Mouse (Mus musculus) spleen, postnatal 36 days (tissue): ENCODE measurements around the gene Gtf2h1.
A peak's percentile ranks its signal among the peaks of the same experiment; 100 is the strongest.
"Not testable (repeated sequence)": the region's sequence is repeated elsewhere in the genome, so short reads cannot be mapped to it uniquely, and the experiment has no call there.

ENCODE experiments used
- DNase-seq, 2 experiments: peaks; one replicate each; pipeline ENCODE4 v3.0.0; 2022; ENCODE audit warnings: low spot score in 2 of 2, mixed read lengths in 1 of 2

The Gtf2h1 gene

DNA sequence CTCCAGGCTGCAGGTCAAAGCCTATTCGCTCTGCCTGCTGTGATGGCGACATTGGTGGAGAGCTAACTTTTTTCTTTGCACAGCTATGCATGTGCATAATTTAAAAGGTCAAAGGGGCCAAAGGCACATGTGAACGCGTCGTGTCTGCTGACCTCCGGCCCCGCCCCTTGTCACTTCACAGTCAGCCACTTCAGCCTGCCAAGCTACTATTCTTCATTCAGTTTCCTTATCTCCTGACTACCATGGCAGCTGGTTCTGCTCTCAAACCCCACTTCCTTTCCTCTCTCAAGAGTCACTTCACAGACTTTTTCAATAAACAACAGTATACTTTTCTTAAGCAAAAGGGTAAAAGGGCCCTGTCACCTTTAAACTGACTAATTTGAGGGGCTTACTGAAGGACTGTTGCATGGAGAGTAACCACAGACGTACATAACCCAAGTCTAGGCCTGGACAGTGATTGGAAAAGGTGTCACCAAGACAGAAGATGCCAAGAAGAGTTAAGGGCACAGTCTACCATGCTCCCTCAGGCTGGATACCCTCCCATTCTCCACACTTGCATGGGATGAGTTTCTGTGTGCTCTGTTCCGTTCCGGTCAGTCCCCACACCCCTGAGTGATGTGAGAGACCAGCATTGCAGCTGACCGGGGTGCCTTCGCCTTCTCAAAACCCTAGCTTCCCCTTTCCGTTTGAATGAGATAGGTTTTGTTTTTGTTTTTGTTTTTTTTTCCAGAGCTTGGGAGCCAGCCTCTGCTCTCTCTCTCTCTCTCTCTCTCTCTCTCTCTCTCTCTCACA is 35.1 kb downstream of the Gtf2h1 start:
- DNase-seq, result peak; percentile 37 to 50

DNA sequence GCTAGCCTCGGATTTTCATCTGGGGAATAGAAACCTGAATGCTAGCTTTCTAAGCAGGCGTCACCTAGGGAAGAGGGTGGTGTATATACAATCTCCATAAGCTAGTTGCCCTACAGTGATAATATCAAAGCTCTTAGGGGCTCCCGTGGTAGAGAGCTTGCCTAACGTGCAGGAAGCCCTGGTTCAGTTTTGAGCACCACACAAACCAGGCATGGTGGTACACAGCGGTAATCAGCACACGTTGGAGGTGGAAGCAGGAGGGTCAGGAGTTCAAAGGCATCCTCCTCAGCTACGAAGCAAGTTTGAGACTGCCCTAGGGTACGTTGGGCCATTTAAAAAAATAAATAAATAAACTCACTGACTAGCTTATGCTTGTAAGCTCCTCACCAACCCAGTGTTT is 35.8 kb downstream of the Gtf2h1 start:
- no peak for DNase-seq

DNA sequence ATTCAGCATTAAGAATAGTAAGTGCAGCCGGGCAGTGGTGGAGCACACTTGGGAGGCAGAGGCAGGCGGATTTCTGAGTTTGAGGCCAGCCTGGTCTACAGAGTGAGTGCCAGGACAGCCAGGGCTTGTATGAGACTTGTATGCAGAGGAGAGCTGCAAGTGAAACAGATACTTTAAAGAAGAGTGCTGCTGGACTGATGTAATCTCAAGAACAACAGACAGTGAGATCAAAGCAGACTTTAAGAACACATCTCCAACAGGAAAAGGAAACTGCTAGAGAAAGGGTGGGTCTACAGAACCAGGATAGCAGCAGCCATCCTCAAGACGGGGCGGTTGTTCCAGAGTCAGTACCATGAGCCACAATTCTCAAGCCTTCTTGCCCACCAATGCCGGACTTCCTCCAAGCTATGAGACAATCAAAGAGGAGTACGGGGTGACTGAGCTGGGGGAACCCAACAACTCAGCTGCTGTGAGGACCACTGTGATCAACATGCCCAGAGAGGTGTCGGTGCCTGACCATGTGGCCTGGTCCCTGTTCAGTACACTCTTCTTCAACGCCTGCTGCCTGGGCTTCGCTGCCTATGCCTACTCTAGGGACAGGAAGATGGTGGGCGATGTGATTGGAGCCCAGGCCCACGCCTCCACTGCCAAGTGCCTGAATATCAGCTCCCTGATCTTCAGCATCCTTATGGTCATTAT is 36.4 kb downstream of the Gtf2h1 start:
- DNase-seq, result not testable (repeated sequence)

DNA sequence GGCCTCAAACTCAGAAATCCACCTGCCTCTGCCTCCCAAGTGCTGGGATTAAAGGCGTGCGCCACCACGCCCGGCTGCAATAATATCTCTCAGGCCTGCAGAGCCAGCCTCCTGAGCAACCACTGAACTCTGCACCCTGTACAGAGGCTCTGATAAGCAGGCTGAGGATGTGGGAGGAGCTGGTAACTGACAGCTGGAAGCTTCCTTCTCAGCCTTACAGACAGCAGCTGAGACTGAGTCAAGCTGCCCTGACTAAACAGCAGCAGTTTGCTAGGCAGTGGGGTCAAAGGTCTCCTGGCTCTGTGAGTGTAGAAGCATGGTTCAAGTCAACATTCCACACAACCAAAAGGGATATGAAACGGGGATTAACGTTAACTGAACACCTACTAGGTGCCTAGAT is 37.4 kb downstream of the Gtf2h1 start:
- DNase-seq, result peak; percentile 61 to 62

DNA sequence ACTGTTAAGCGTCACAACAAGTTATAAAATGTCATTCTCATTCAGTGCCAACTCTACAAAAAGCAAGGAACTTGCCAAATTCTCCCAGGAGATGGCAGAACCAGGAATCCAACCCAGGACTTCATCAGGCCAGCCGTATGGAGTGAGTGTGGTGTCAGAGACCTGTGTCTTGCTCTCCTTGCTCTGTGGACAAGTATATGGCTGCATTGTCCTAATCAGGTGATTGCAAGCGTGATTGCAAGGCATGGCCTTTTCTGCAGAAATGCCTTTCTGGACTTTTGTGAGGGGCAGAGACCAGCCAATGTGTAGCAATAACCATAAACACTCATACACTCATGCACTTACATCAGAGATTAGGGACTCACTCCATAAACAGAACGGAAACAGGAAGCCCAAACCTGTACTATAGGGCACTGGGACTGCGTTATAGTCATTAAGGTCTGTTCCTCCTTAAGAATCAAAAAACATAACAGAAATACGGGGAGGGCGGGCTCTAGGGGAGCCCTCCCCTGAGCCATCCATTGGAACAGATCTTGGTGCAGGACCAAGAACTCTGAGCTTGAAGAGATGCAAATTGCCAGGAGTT is 37.9 kb downstream of the Gtf2h1 start:
- no peak for DNase-seq

DNA sequence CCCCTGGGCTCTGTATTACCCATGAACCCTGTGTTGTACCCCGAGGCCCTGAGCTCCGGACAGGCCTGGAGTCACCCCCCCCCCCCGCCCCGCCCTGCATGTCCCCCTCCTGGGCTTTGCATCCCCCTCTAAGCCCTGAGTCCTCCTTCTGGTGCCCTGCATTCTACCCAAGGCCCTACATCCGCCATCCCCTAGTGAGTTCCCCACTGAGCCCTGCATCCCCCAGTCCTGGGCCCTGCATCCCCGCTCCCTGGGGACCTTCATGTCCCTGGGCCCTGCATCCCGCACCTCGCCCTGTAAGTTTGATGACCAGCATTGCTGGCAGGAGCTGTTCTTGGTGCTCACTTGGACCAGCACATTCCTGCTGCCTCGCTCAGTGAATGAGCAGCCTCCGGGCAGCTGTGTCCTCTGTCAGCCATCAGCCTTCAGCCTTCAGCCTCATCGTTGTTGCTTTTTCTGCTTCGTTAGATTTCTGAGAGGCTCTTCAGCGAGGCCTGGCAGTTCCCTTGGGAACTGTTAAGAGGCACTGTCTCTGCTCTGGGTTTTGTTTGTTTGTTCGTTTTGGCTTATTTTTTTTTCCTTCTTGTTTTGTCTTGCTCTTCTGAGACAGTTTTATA is 39.2 kb downstream of the Gtf2h1 start:
- DNase-seq, result no peak

DNA sequence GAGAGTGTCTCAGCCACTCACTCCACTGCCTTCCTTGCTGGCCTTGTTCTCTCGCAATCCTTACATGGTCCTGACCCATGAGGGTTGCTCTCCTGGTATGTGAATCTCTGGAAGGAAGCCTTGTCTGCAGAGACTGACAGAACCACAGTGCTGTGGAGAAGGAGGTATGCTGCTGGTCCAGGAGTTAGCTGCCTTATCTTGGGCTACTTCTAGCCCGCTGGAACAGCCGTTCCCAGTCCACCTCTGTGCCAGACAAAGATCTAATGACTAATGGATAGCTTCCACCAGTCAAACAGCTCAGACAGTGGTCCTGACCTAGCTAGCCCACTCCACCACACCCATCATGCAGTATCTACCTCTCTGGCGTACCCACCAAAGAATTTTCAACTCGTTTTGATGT is 40.5 kb downstream of the Gtf2h1 start:
- no peak for DNase-seq

DNA sequence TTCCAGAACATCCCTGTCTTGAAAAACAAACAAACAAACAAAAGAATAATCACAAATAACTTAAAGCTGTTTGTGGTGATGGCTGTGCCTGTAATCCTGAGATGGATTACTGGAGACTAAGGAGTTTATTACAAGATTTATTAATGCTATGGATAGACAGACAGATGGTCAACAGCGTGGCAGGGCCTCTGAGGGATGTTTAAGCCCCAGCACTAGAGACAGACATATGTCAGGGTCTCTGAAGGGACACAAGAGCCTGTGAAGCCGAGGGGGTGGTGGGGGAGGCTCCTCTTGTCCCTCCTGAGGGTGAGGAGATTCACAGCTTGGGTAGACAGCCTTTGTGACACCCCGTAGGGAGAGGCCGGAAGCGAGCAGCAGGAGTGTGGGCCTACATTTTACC is 41.2 kb downstream of the Gtf2h1 start:
- no peak for DNase-seq

DNA sequence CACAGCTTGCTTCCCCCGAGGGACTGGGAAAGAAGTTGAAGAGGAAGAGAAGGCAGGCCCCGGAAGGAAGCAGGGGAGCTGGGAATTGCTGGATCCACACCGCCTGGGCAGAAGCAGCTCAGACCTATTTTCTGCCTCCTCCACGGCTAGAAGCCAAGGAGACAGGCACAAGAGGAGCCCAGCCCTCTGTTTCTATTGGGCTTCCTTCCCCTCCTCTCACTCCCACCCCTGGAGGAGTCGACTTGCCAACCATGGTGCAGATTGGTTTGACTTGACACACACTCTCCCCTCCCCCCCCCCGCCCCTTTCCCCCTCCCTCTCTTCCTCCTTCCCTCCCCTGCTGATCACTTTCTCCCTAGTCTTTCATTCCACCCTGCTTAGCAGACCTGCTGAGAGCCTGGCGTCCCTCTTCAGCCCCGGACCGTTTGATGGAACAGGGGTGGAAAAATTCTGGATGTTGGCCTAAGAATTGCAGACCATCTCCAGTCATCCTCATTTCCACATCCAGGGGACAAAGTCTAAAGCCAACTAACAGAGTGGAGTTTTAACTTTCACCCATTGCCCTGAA is 42.3 kb downstream of the Gtf2h1 start:
- no peak for DNase-seq

DNA sequence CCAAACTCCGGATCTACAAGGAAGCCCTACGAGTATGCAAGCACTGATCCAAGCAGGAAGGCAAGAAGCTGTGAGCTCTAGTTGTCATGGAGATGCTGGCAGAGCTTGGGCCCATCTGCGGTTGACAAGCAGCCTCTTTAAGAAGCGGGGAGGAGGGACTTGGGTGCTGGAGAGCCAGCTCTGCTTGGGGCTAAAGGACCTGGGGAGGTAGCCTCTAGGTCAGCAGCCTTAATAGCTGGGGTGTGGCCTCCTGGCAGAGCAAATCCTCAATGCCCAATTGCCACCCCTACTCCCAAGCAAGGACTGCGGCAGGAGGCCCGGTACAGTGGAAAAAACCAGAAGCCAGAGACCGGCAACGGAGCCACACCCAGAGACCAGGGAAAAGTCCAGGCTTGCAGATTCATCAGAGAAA is 43.0 kb downstream of the Gtf2h1 start:
- DNase-seq, result peak; percentile 36 to 37

DNA sequence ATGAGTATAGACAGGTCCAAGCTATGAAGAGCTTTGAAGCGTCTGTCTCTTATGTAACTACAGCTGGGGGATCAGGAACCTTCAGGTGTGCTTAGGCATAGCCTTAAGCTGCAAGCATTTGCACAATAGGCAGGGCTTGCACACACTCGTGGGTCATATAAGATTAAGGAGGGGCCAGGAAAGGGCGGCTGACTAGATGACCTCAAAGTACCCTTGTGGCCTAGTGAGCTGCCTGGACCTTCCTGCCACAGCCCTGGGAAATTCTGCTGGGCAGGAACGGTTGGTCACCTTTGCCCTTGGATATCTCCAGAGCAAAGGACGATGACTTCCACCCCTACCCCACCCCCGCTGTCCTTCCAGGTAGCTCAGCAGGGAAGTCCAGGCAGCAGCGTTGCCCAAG is 43.5 kb downstream of the Gtf2h1 start:
- no peak for DNase-seq

DNA sequence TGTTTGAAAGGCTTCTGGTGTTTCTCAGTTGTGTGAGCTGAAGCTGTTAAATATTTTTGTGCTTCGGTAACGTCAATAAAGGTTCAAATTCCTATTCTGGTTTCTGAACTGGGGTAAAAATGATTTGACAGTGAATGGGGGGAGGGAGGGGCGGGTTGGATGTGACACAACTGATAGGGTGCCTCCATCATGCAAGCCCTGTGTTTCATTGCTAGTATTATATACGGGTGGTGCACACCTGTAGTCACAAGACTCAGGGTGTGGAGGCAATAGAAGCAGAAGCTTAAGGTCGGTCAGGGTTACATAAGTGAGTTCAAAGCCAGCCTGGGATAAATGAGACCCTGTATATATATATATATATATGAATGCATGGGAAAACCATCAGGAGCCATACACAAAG is 44.0 kb downstream of the Gtf2h1 start:
- DNase-seq, result no peak

DNA sequence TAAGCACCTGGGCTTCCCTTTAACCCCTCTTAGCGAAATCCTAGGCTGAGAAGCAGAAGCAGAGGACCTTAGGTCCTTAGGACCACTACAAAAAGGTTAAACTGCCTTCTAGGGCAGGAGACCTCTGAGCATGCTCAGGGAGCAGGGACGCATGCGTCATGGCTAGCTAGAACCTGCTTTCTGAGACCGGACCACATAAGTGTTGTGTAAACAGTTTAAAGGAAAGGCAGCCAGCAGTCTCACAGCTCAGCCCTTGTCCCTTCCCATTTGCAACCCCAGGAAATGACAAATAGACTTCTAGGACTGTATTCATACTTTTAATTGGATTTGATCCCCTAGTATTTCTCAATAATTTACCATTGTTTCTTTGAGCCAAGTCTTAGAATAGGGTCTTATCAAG is 44.4 kb downstream of the Gtf2h1 start:
- DNase-seq, result no peak

DNA sequence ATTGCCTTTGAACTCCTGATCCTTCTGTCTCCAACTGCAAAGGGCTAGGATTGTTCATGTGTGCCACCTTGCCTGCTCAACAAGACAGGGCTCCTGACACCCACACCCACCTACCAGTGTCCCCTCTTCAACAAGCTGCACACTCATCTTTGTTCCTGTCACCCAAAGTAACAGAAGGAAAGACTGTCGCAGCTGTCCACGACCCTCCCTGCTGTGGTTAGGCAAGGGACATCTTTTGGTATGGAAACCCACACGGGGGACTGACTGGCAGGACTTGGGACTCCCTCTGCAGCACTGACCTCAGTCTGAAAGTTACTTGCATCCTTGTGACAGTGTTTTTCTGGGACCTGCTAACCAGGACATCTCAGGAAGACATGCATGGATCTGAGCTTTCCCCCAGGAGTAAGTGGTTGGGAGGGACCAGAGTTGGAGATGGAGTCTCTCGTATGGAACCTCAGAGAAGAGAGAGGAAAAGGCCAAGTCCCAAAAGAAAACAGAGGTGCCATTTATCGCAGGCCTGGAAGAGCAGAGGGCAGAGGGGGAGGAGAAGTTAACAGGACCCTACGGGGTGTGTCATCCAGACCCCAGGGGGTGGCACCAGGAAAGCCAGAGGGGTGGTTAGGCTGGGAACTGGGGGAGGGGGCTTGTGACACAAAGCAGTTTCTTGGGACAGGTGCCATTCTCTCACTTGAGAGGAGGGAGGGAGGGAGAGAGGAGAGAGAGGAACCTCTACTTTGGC is 45.1 kb downstream of the Gtf2h1 start, which contains the start of gene Ldha:
Ldha (plus strand) TSS at position 689 of the 739 bp plus-strand sequence.
- DNase-seq, result no peak

DNA sequence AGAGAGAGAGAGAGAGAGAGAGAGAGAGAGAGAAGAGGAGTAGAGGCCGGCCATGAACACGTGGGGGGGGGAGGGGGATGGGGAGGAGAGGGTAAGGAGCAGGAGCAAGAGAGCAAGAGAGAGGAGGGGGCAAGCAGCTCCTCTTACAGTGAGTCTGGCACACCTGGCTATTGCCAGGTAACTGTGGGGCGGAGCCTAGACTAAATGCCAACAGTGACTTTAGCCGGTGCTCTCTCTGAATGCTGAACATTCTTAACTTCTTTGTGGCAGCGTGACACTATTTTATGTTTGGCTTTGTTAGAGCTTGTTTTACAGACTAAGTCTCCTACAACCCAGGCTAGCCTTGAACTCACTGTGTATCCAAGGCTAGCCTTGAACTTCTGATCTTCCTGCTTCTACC is 46.4 kb downstream of the Gtf2h1 start:
- DNase-seq, result no peak

DNA sequence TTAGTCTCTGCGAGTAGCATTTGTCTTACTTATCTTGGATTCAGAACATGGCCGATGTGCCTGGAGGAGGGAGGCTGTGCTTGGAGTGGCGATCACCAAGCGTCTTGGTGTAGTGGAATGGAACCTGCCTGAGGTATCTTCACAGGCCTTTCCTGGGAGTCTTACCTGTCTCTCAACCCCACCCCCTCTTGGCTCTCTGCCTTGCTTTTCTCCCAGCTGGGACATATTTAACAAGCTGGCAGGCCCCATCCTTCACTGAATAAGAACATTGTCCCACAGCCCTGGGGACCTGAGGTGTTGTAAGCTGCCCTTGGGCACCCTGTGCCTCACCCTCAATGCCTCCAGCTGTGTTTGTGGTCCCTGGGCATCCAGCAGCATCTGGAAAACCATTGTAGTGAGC is 47.7 kb downstream of the Gtf2h1 start:
- no peak for DNase-seq

DNA sequence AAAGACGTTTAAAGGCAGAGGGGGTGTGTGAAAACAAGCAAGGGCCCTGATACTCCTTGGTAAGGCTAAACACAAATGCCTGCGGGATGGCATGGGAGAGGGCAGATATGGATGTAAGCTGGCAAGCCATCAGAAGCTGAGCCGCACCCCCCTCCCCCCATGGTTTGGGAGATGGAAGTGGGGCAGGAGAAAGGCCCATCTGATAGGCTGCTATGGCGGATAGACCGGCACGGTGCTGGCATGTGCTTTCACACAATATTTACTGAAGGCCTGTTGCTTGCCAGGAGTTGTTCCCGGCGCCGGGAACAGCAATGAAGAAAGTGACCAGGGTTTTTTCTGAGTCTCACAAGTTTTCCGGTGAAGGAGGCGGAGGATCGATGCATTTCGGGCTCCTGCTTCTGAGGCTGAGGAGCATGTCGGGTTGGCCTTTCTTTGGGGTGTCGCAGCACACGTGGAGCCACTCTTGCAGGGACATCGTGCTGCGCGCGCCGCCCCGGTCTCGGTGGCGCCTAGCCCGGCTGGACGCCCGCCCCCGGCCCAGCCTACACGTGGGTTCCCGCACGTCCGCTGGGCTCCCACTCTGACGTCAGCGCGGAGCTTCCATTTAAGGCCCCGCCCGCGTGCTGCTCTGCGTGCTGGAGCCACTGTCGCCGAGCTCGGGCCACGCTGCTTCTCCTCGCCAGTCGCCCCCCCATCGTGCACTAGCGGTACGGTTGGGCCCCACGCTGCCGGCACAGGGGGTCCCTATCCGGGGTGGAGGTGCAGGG is 49.5 kb downstream of the Gtf2h1 start:
- peak; percentile 90 for DNase-seq

DNA sequence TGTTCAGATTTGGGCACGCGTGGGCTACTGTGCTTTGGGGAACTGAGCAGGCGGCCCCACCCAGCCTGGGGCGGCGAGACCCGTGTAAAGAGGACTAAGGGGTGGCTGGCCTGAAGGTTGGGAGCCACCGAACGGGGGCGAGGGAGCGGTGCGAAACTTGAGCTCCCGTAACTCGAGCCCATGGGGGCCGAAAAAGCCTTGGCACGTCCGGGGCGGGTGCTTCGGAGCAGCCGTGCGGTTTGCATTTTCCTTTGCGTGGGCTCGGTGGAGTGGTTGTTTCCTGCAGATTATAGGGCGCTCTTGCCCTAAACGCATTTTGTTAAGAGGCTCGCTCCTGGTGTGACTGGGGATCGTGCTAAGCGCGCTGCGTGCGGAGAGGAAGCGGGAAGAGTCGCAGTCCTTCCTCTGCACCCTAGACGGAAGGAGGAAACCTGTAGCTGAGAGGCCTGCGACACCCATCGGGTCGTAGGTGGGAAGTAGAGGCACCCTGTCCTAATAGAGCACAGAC is 50.1 kb downstream of the Gtf2h1 start:
- peak; percentile 51 for DNase-seq

DNA sequence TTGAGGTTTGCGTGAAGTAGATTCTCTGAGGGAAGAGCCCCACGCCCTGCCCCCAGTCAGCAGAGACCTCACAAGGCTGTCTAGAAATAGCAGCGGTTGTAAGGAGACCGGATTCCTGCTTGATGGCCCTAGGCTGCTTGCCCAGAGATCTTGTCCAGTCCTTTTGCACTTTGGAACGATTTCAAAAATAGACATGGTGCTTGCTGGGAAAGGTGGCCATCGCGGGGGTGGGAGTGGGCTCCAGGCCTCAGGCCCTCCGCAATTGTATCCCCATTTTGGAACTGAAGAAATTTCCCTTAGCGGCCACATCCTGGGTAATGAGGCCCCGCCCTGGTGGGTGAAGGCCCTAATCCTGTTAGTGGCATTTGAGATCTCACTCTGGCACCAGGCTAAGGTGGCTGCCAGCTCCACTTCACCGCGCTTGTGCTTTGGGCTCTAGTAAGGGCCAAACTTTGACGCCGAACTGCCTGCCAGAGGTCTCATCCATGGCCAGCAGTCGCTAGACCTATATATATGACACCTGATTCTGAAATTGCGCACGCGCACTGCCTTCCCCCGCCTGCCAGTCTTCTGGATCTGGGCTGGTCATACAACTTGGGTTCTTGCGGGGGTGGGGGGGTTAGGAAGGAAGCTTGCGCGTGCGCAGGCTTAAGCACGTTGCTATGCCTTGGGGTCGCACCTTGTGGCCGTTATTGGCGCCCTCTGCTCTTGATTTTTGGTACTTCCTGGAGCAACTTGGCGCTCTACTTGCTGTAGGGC is 50.8 kb downstream of the Gtf2h1 start:
- DNase-seq, result peak; percentile 59 to 67

DNA sequence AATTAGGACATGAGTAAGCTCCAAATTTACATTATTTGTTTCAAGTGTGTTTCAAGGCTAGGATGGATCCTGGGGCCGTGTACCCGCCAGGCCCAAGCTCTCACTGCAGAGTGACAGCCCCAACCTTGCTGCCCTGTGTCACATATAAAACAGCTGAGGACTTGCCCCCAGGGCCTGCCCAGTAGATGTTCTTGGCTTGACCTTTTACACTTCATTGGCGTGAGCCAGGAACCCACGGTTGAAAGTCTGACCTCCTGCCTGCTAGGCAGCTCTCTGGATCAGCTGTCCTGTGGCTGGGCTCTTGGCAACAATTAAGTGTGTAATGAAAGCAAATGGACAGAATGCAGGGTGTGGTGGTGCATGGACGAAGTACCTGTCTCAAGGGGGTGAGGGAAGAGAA is 53.4 kb downstream of the Gtf2h1 start:
- no peak for DNase-seq
